Mouse (Mus musculus) gastrocnemius, postnatal 4 days (tissue): ENCODE measurements around the gene Pmepa1. TPM values are rescaled to one million over a fixed set of nuclear protein-coding genes. Genes with fewer than 3 reads are reported as not detected.

Experiments
- total RNA-seq, 2 experiments: library from RNA; stranded (reverse); gene quantifications; 2 replicates each; pipeline ENCODE4 v1.2.3; 2021

Gene Pmepa1
- total RNA-seq, 2 experiments from 2014 or later, result 22.6 to 25.8 TPM

Other genes starting within 250 kb of the Pmepa1 start
- under 1 TPM in 1 of 2 experiments, not detected in 1; 0.10 TPM for gene Ctcfl, start 157.0 kb downstream of the Pmepa1 start, total RNA-seq
- gene Pck1, start 123.5 kb downstream of the Pmepa1 start, total RNA-seq, result 10 to 100 TPM; 13.9 to 59.4 TPM
- under 1 TPM; 0.52 to 0.54 TPM for gene Zbp1, start 57.6 kb downstream of the Pmepa1 start, total RNA-seq
- gene 1700021F07Rik, start 246.1 kb upstream of the Pmepa1 start, total RNA-seq, result not detected